Mouse (Mus musculus) limb, embryonic 12.5 days (tissue): ENCODE results near the gene Tgm6. TPM values are rescaled to one million over a fixed set of nuclear protein-coding genes. Genes with fewer than 3 reads are reported as not detected.

Experiments
- ATAC-seq: fragments of 200-750 bp; cut with Nextera tagmentation; 2 replicates; pipeline ENCODE4 v1.8.0; 2017; ENCODE audit warnings: low read depth, moderate TSS enrichment; ENCODE audit not compliant: insufficient number of reproducible peaks, insufficient read depth, low FRiP score, low TSS enrichment
- H3K27ac ChIP-seq: fragments of 300-500 bp; sonication (generic); 2 replicates; pipeline ENCODE4 v1.5.1; 2016; ENCODE audit warnings: mild to moderate bottlenecking, moderate library complexity
- H3K27me3 ChIP-seq: fragments of 300-500 bp; sonication (generic); 2 replicates; pipeline ENCODE4 v1.6.1; 2016; ENCODE audit warnings: mild to moderate bottlenecking, moderate library complexity
- H3K36me3 ChIP-seq: fragments of 300-500 bp; sonication (generic); 2 replicates; pipeline ENCODE4 v1.6.1; 2016; ENCODE audit warnings: mild to moderate bottlenecking, moderate library complexity
- H3K4me1 ChIP-seq: fragments of 300-500 bp; sonication (generic); replicated peaks from 2 replicates; pipeline ENCODE4 v1.6.1; 2016
- H3K4me2 ChIP-seq: fragments of 300-500 bp; sonication (generic); 2 replicates; pipeline ENCODE4 v1.6.1; 2016; ENCODE audit warnings: mild to moderate bottlenecking, moderate library complexity
- H3K4me3 ChIP-seq: fragments of 300-500 bp; sonication (generic); replicated peaks from 2 replicates; pipeline ENCODE4 v1.5.1; 2016; ENCODE audit warnings: mild to moderate bottlenecking
- H3K9ac ChIP-seq: fragments of 300-500 bp; sonication (generic); replicated peaks from 2 replicates; pipeline ENCODE4 v1.6.1; 2016; ENCODE audit warnings: mild to moderate bottlenecking, moderate library complexity
- H3K9me3 ChIP-seq: fragments of 300-500 bp; sonication (generic); 2 replicates; pipeline ENCODE4 v1.6.1; 2016; ENCODE audit warnings: mild to moderate bottlenecking, moderate library complexity
- WGBS: fragments of 180-500 bp; shearing (Covaris S2); methylation state at CpG from one replicate; pipeline ENCODE4 v1.1.7; 2016; 5-methylcytosine and 5-hydroxymethylcytosine counted together
- polyA plus RNA-seq: library from polyadenylated mRNA; unstranded; fragments of >200 nt; fragmentation: Nextera tagmentation; extraction: Ambion mirVana; gene quantifications from 2 replicates; pipeline ENCODE4 v1.2.1, GENCODE M21; 2016

Gene Tgm6
- not detected in 2 replicates for polyA plus RNA-seq

DNA sequence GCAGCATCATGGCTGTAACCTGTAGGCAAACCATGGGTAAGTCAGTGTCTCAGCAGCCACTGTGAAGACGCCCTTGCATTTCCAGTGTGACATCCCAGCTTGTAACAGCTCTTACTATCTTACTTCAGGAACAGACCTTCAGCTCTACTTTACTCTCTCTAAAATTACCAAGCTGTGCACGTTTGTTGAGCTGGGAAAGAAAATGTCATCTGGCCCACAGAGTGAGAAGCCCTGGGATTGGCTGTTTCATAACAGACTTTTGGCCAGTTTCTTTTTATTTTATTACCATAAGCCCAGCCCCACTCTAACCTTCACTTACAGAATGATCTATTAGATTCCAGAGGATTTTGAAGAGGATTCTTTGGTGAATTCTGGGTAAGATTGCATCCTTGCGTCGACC is at the start of gene Tgm6:
TSS of gene Tgm6 (plus strand) at position 301 of the 400 bp plus-strand sequence.
- H3K9me3 ChIP-seq = no peaks in the 10 kb centered on the region
- no peak within 1 kb of the TSS for H3K4me3 ChIP-seq
- H3K4me1 ChIP-seq = no peaks in the 10 kb centered on the region
- no peak for ATAC-seq
- H3K36me3 ChIP-seq = no peaks in the 10 kb centered on the region
- 69% methylated on average over 4 of the region's 4 CpGs for WGBS
- no peaks in the 10 kb centered on the region for H3K27me3 ChIP-seq
- H3K27ac ChIP-seq = no peak within 1 kb of the TSS
- no peak within 1 kb of the TSS for H3K9ac ChIP-seq
- no peak within 1 kb of the TSS for H3K4me2 ChIP-seq

GRCm38 (mm10) chr2:130068228-130068627 is 44.0 kb upstream of the Tgm6 start:
- Histone ChIP-seq H3K4me3 (no peak overlapping the region), H3K4me2 (no peak overlapping the region), H3K27me3 (no peaks in the 10 kb centered on the region), H3K36me3 (no peaks in the 10 kb centered on the region), H3K4me1 (no peaks in the 10 kb centered on the region), H3K9me3 (no peaks in the 10 kb centered on the region), H3K9ac (no peak overlapping the region), H3K27ac (no peak overlapping the region)
- no peak for ATAC-seq
- WGBS = 29% methylated on average over 3 of the region's 3 CpGs

DNA sequence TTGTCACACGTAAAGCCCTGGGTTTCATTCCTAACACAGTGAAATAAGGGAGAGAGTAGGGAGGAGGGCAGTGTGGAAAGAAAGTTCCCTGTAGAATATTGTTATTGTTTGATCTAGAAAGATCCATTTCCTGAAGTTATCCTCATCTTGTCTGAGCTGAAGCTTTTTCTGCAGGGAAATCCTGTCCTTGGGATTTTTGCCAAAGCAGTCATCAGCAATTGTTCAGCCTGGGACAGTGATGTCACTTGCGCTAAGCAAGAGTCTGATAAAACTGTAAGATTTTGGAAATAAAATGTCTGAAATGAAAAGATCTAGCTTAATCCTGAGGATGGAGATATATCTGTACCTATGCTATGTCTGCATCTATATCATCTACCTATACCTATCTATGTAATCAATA is 41.8 kb upstream of the Tgm6 start:
- H3K4me2 ChIP-seq = no peak overlapping the region
- no peaks in the 10 kb centered on the region for H3K27me3 ChIP-seq
- no peaks in the 10 kb centered on the region for H3K9me3 ChIP-seq
- H3K27ac ChIP-seq = no peak overlapping the region
- H3K9ac ChIP-seq = no peak overlapping the region
- no peak overlapping the region for H3K4me3 ChIP-seq
- H3K36me3 ChIP-seq = no peaks in the 10 kb centered on the region
- 78% methylated on average over 2 of the region's 2 CpGs for WGBS
- no peaks in the 10 kb centered on the region for H3K4me1 ChIP-seq
- ATAC-seq = no peak

- 81% methylated on average over 4 of the region's 4 CpGs for WGBS
- Histone ChIP-seq H3K27me3 (no peaks in the 10 kb centered on the region), H3K9me3 (no peaks in the 10 kb centered on the region), H3K4me1 (no peaks in the 10 kb centered on the region), H3K4me3 (no peak overlapping the region), H3K27ac (no peak overlapping the region), H3K4me2 (no peak overlapping the region), H3K9ac (no peak overlapping the region), H3K36me3 (no peaks in the 10 kb centered on the region)
- ATAC-seq = no peak
Observed at GRCm38 (mm10) chr2:130112804-130113203, 588 bp downstream of the Tgm6 start.

GRCm38 (mm10) chr2:130113379-130113778 is 1.2 kb downstream of the Tgm6 start:
- WGBS = 74% methylated on average over 3 of the region's 3 CpGs
- Histone ChIP-seq H3K27ac (no peak overlapping the region), H3K9ac (no peak overlapping the region), H3K9me3 (no peaks in the 10 kb centered on the region), H3K36me3 (no peaks in the 10 kb centered on the region), H3K4me3 (no peak overlapping the region), H3K4me1 (no peaks in the 10 kb centered on the region), H3K27me3 (no peaks in the 10 kb centered on the region), H3K4me2 (no peak overlapping the region)
- no peak for ATAC-seq

DNA sequence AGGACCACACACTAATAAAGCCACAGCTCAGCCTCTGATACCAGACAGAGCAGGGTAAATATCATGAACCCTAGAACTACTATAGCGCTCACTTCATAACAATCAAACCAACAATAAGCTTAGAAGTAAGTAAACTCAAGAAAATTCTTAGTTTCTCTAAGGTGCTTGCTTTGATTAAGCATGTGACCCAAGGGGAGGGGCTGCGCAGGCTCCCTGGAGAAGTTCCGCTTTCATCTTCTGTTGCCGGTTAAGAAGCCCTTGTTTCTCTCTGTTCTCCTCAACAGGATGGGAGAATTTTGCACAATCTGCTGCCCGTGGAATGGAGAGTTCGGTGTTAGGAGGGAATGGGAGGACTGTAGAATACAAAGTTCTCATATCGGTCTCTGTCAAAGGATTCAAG is 6.4 kb downstream of the Tgm6 start:
- Histone ChIP-seq H3K27me3 (no peaks in the 10 kb centered on the region), H3K36me3 (no peaks in the 10 kb centered on the region), H3K4me1 (peaks cover 3% of the 10 kb centered on the region; the same call in 1 of the 2 replicates), H3K9me3 (no peaks in the 10 kb centered on the region), H3K4me3 (no peak overlapping the region), H3K27ac (no peak overlapping the region), H3K4me2 (no peak overlapping the region), H3K9ac (no peak overlapping the region)
- 76% methylated on average over 7 of the region's 7 CpGs for WGBS
- no peak for ATAC-seq

- no peak overlapping the region for H3K4me3 ChIP-seq
- H3K9ac ChIP-seq = no peak overlapping the region
- no peaks in the 10 kb centered on the region for H3K36me3 ChIP-seq
- no peaks in the 10 kb centered on the region for H3K27me3 ChIP-seq
- 86% methylated on average over 6 of the region's 6 CpGs for WGBS
- H3K9me3 ChIP-seq = no peaks in the 10 kb centered on the region
- no peak overlapping the region for H3K4me2 ChIP-seq
- H3K4me1 ChIP-seq = peaks cover 3% of the 10 kb centered on the region; the same call in 1 of the 2 replicates
- no peak overlapping the region for H3K27ac ChIP-seq
- ATAC-seq = no peak
Observed at GRCm38 (mm10) chr2:130125279-130126059, 13.3 kb downstream of the Tgm6 start.

DNA sequence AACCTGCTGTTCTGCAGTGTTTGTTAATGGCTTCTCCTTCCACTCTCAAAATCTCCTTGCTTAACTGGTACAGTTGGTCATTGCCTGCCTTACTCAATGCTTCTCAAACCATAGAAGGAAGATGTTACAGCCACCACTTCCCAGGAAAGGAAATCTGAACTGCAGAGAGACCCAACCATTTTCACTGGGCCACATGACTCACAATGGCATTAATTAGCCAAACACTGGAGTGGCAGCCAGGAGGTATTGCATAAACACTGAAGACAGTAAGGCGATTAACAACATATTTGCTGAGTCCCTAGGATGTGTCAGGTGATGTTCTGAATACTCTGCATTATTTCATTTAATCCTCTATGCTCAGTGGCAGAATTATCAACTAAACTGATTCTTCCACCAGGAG is 13.9 kb downstream of the Tgm6 start:
- H3K9ac ChIP-seq = no peak overlapping the region
- peaks cover 3% of the 10 kb centered on the region; the same call in 1 of the 2 replicates for H3K4me1 ChIP-seq
- no peaks in the 10 kb centered on the region for H3K27me3 ChIP-seq
- no peak for ATAC-seq
- H3K27ac ChIP-seq = no peak overlapping the region
- no peaks in the 10 kb centered on the region for H3K36me3 ChIP-seq
- H3K4me2 ChIP-seq = no peak overlapping the region
- H3K4me3 ChIP-seq = no peak overlapping the region
- WGBS = 69% methylated on average over 1 of the region's 1 CpGs
- H3K9me3 ChIP-seq = no peaks in the 10 kb centered on the region

DNA sequence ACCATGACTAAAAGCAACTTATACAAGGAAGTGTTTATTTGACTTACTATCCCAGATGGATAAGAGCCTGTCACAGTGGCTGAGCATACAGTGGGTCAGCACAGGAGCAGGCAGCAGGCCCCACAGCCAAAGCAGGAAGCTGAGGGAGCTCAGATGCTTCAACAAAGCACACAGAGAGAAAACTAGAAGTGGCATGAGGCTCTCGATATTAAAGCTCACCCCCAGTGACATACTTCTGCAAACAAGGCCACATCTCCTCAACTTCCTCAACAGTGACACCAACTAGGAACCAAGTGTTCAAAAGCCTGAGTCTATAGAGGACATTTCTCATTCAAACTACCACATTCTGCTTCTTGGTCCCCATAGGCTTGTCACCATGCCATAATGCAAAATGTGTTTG is 17.5 kb downstream of the Tgm6 start:
- Histone ChIP-seq H3K9ac (no peak overlapping the region), H3K27ac (no peak overlapping the region), H3K9me3 (no peaks in the 10 kb centered on the region), H3K4me1 (no peaks in the 10 kb centered on the region), H3K27me3 (no peaks in the 10 kb centered on the region), H3K4me3 (no peak overlapping the region), H3K4me2 (no peak overlapping the region), H3K36me3 (no peaks in the 10 kb centered on the region)
- no peak for ATAC-seq
- 72% methylated on average over 1 of the region's 1 CpGs for WGBS

- Histone ChIP-seq H3K27ac (no peak overlapping the region), H3K36me3 (no peaks in the 10 kb centered on the region), H3K9ac (no peak overlapping the region), H3K4me2 (no peak overlapping the region), H3K4me3 (no peak overlapping the region), H3K27me3 (no peaks in the 10 kb centered on the region), H3K9me3 (0 out of 2 replicates have a peak, but pooled peaks cover 5% of the 10 kb centered on the region), H3K4me1 (no peaks in the 10 kb centered on the region)
- WGBS = 93% methylated on average over 8 of the region's 8 CpGs
- ATAC-seq = no peak
Observed at GRCm38 (mm10) chr2:130143011-130143410, 30.8 kb downstream of the Tgm6 start.

DNA sequence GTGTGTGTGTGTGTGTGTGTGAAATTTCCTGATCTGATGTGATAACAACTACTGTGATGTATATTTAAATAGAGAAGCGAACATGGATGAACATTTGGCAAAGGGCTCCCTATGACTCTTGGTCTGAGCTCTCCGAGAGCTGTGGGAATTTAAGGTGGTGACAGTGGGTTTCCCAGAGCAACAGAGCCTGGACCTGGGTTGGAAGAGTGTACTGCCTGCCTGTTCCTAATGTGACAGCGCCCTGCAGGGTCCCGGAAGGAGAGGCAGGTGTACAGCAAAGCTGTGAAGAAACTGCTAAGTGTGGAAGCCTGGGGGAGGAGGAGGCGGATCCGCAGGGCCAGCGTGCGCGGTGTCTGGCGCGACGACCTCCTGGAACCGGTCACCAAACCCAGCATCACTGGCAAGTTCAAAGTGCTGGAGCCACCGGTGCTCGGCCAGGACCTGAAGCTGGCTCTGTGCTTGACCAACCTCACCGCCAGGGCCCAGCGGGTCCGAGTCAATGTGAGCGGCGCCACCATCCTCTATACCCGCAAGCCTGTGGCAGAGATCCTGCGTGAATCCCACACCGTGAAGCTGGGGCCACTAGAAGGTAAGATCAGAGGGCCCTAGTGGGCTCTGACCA is 32.6 kb downstream of the Tgm6 start:
- no peaks in the 10 kb centered on the region for H3K27me3 ChIP-seq
- WGBS = 87% methylated on average over 23 of the region's 23 CpGs
- H3K4me1 ChIP-seq = no peaks in the 10 kb centered on the region
- no peaks in the 10 kb centered on the region for H3K36me3 ChIP-seq
- no peak overlapping the region for H3K27ac ChIP-seq
- H3K4me2 ChIP-seq = no peak overlapping the region
- H3K9ac ChIP-seq = no peak overlapping the region
- no peak overlapping the region for H3K4me3 ChIP-seq
- 0 out of 2 replicates have a peak, but pooled peaks cover 5% of the 10 kb centered on the region for H3K9me3 ChIP-seq
- ATAC-seq = no peak
